Mouse (Mus musculus) intestine, postnatal 0 days (tissue): Measurements from ENCODE around the gene Trpm4. TPM values are rescaled to one million over a fixed set of nuclear protein-coding genes. Genes with fewer than 3 reads are reported as not detected.
A peak's percentile ranks its signal among the peaks of the same experiment; 100 is the strongest.

ENCODE experiments used
- ATAC-seq: fragments of 200-750 bp; cut with Nextera tagmentation; 2 replicates; pipeline ENCODE4 v1.8.0; 2017; ENCODE audit warnings: mild to moderate bottlenecking, moderate TSS enrichment, moderate library complexity
- H3K27ac ChIP-seq: fragments of 300-500 bp; sonication (generic); 2 replicates; pipeline ENCODE4 v1.5.1; 2014; ENCODE audit warnings: mild to moderate bottlenecking, low read depth, low read length, moderate library complexity
- H3K27me3 ChIP-seq: fragments of 300-500 bp; sonication (generic); replicated peaks from 2 replicates; pipeline ENCODE4 v1.6.1; 2014; ENCODE audit warnings: low read length, mixed read lengths; ENCODE audit not compliant: control insufficient read depth, insufficient read depth
- H3K36me3 ChIP-seq: fragments of 300-500 bp; sonication (generic); 2 replicates; pipeline ENCODE4 v1.6.1; 2014; ENCODE audit warnings: mild to moderate bottlenecking, moderate library complexity; ENCODE audit not compliant: control insufficient read depth, insufficient read depth
- H3K4me1 ChIP-seq: fragments of 300-500 bp; sonication (generic); replicated peaks from 2 replicates; pipeline ENCODE4 v1.6.1; 2014; ENCODE audit warnings: antibody characterized with exemption, low read length, mixed read lengths; ENCODE audit not compliant: control insufficient read depth, insufficient read depth
- H3K4me2 ChIP-seq: fragments of 300-500 bp; sonication (generic); replicated peaks from 2 replicates; pipeline ENCODE4 v1.6.1; 2014; ENCODE audit warnings: low read depth, mild to moderate bottlenecking, moderate library complexity
- H3K4me3 ChIP-seq: fragments of 300-500 bp; sonication (generic); 2 replicates; pipeline ENCODE4 v1.5.1; 2014; ENCODE audit warnings: low read depth, low read length
- H3K9ac ChIP-seq: fragments of 300-500 bp; sonication (generic); 2 replicates; pipeline ENCODE4 v1.6.1; 2014; ENCODE audit warnings: mild to moderate bottlenecking, low read depth, low read length
- H3K9me3 ChIP-seq: fragments of 300-500 bp; sonication (generic); 2 replicates; pipeline ENCODE4 v1.6.1; 2016; ENCODE audit warnings: mixed run types; ENCODE audit not compliant: control insufficient read depth
- CTCF ChIP-seq: sonication (generic); IDR thresholded peaks from 2 replicates; pipeline ENCODE4 v1.5.1; 2016; ENCODE audit warnings: low read depth, mild to moderate bottlenecking, control low read depth, antibody characterized with exemption, moderate library complexity
- WGBS: fragments of 180-500 bp; shearing (Covaris S2); extraction: QIAGEN DNeasy Blood & Tissue Kit; methylation state at CpG from one replicate; pipeline ENCODE4 v1.1.7; 2014; 5-methylcytosine and 5-hydroxymethylcytosine counted together
- polyA plus RNA-seq: library from polyadenylated mRNA; unstranded; fragments of >200 nt; fragmentation: Nextera tagmentation; extraction: Ambion mirVana; gene quantifications from 2 replicates; pipeline ENCODE4 v1.2.1, GENCODE M21; 2015

Trpm4 gene
- polyA plus RNA-seq: 49.4 and 55.1 TPM in 2 replicates

- under 1% methylated on average over 38 of the region's 38 CpGs for WGBS
- Histone ChIP-seq H3K27me3 (no peaks in the 10 kb centered on the region), H3K36me3 (peaks cover 8% of the 10 kb centered on the region; the same call in 1 of the 2 replicates), H3K9ac (peak within 1 kb of the TSS; percentile 71), H3K4me1 (peaks cover 19% of the 10 kb centered on the region), H3K4me2 (peak within 1 kb of the TSS; percentile 79), H3K4me3 (peak within 1 kb of the TSS; percentile 73), H3K9me3 (no peaks in the 10 kb centered on the region), H3K27ac (peak within 1 kb of the TSS; percentile 91)
- ATAC-seq: peak; percentile 68
- TF ChIP-seq CTCF: no peak
Measured at GRCm38 (mm10) chr7:45333431-45333982, at the start of gene Trpm4. Gene Trpm4, minus strand, starts transcription at chr7:45333780.

GRCm38 (mm10) chr7:45376057-45376456, 42.5 kb upstream of the Trpm4 start:
- no peaks in the 10 kb centered on the region for H3K27me3 ChIP-seq
- H3K9ac ChIP-seq: no peak overlapping the region
- 69% methylated on average over 1 of the region's 1 CpGs for WGBS
- no peak for ATAC-seq
- no peak overlapping the region for H3K27ac ChIP-seq
- H3K4me1 ChIP-seq: no peaks in the 10 kb centered on the region
- no peak for TF ChIP-seq CTCF
- peaks cover 63% of the 10 kb centered on the region for H3K36me3 ChIP-seq
- H3K9me3 ChIP-seq: no peaks in the 10 kb centered on the region
- no peak overlapping the region for H3K4me2 ChIP-seq
- H3K4me3 ChIP-seq: no peak overlapping the region

- no peak for ATAC-seq
- Histone ChIP-seq H3K9ac (no peak overlapping the region), H3K36me3 (peaks cover 48% of the 10 kb centered on the region), H3K4me1 (peaks cover 4% of the 10 kb centered on the region; the same call in 1 of the 2 replicates), H3K27ac (no peak overlapping the region), H3K9me3 (no peaks in the 10 kb centered on the region), H3K4me3 (no peak overlapping the region), H3K27me3 (no peaks in the 10 kb centered on the region), H3K4me2 (no peak overlapping the region)
- TF ChIP-seq CTCF: no peak
- WGBS: 86% methylated on average over 8 of the region's 8 CpGs
Measured at GRCm38 (mm10) chr7:45374620-45375019, 41.0 kb upstream of the Trpm4 start.

GRCm38 (mm10) chr7:45372371-45372770, 38.8 kb upstream of the Trpm4 start:
- no peak overlapping the region for H3K4me3 ChIP-seq
- H3K4me2 ChIP-seq: no peak overlapping the region
- no peak for TF ChIP-seq CTCF
- no peak for ATAC-seq
- peaks cover 14% of the 10 kb centered on the region for H3K27me3 ChIP-seq
- 73% methylated on average over 5 of the region's 5 CpGs for WGBS
- no peak overlapping the region for H3K27ac ChIP-seq
- no peak overlapping the region for H3K9ac ChIP-seq
- peaks cover 4% of the 10 kb centered on the region; the same call in 1 of the 2 replicates for H3K4me1 ChIP-seq
- H3K36me3 ChIP-seq: peaks cover 26% of the 10 kb centered on the region
- no peaks in the 10 kb centered on the region for H3K9me3 ChIP-seq

- 9% methylated on average over 28 of the region's 28 CpGs for WGBS
- Histone ChIP-seq H3K4me1 (peaks cover 4% of the 10 kb centered on the region; the same call in 1 of the 2 replicates), H3K4me2 (peak within 1 kb of the TSS; percentile 98), H3K27ac (no peak within 1 kb of the TSS), H3K9me3 (no peaks in the 10 kb centered on the region), H3K27me3 (peaks cover 25% of the 10 kb centered on the region), H3K4me3 (peak within 1 kb of the TSS; percentile 53), H3K36me3 (peaks cover 10% of the 10 kb centered on the region), H3K9ac (peak within 1 kb of the TSS; percentile 48)
- peak; percentile 71 for ATAC-seq
- peak; percentile 46 for TF ChIP-seq CTCF
Measured at GRCm38 (mm10) chr7:45370475-45371311, 37.1 kb upstream of the Trpm4 start, which contains the start of gene Lin7b. Gene Lin7b, minus strand, starts transcription at chr7:45370583.

GRCm38 (mm10) chr7:45369836-45370474, 36.4 kb upstream of the Trpm4 start:
- Histone ChIP-seq H3K27me3 (peaks cover 31% of the 10 kb centered on the region), H3K9me3 (no peaks in the 10 kb centered on the region), H3K9ac (peak overlapping the region; percentile 48), H3K4me1 (peaks cover 4% of the 10 kb centered on the region; the same call in 1 of the 2 replicates), H3K4me2 (peak overlapping the region; percentile 98), H3K4me3 (peak overlapping the region; percentile 53), H3K27ac (no peak overlapping the region), H3K36me3 (peaks cover 3% of the 10 kb centered on the region; the same call in 1 of the 2 replicates)
- 0 out of 2 replicates have a peak, but pooled peaks have one; percentile 5 for ATAC-seq
- 5% methylated on average over 52 of the region's 52 CpGs for WGBS
- no peak for TF ChIP-seq CTCF
